In the genomic region with DNA sequence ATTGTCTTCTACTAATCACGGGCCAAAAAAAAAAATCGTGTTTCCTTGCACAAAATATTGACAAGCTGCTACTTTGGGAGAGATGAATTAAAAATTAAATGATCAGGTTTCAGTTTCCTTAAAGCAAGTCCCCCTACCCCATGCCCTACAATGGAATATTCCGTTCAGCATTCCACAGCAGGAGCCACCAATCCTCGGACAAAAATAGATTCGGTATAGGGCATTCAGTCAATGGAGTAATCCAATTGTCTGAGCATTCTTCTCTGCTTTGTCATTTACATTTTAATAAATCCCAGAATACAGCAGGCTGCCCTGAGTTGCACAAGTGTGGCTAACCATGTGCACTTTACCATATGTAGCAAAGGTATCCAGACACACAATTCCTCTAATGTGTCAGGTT, we compare ENCODE assay signal across 11 mouse cellular contexts.
DNase-seq lines count a peak whose midpoint lies in the region; ATAC-seq lines count a peak whose summit lies in the region.
"Had no signal": no experiment of that assay in that cellular context is flagged by ENCODE, and none has a peak within 500 bp of the region (broad histone marks: within the 10 kb centered on the region; RNA-seq: fewer than 3 reads in every experiment).

No protein-coding gene starts in this region.

- H3K4me3 ChIP-seq in forebrain, embryonic 12.5 days (replicated peaks) = no peak overlapping the region
- no peak overlapping the region for H3K4me3 ChIP-seq in forebrain, embryonic 10.5 days
- H3K4me3 ChIP-seq in heart, embryonic 15.5 days = no peak overlapping the region
- no peak overlapping the region for H3K4me3 ChIP-seq in midbrain, embryonic 13.5 days (replicated peaks)
- H3K4me3 ChIP-seq: limb, embryonic 12.5 days had no signal

- H3K9ac ChIP-seq in forebrain, embryonic 12.5 days = no peak overlapping the region
- no peak overlapping the region for H3K9ac ChIP-seq in heart, embryonic 15.5 days
- no peak overlapping the region for H3K9ac ChIP-seq in midbrain, embryonic 13.5 days (replicated peaks)
- H3K9ac ChIP-seq: limb, embryonic 12.5 days had no signal

- 33% methylated on average over 5 of the region's 5 CpGs for WGBS in forebrain, embryonic 12.5 days
- WGBS in forebrain, embryonic 10.5 days = 57% methylated on average over 5 of the region's 5 CpGs
- WGBS in heart, embryonic 15.5 days = 37% methylated on average over 5 of the region's 5 CpGs
- 17% methylated on average over 5 of the region's 5 CpGs for WGBS in midbrain, embryonic 13.5 days

- no peak overlapping the region for H3K4me2 ChIP-seq in forebrain, embryonic 12.5 days
- 0 out of 2 replicates have a peak overlapping the region, but pooled peaks have one; percentile 6 for H3K4me2 ChIP-seq in heart, embryonic 15.5 days
- H3K4me2 ChIP-seq in midbrain, embryonic 13.5 days (replicated peaks) = 0 out of 2 replicates have a peak overlapping the region, but pooled peaks have one; percentile 14
- H3K4me2 ChIP-seq: limb, embryonic 12.5 days had no signal

- H3K27me3 ChIP-seq in forebrain, embryonic 12.5 days = no peaks in the 10 kb centered on the region
- H3K27me3 ChIP-seq in forebrain, embryonic 10.5 days (ENCODE audit: poor library complexity, severe bottlenecking) = no peaks in the 10 kb centered on the region
- H3K27me3 ChIP-seq in heart, embryonic 15.5 days = no peaks in the 10 kb centered on the region
- H3K27me3 ChIP-seq in midbrain, embryonic 13.5 days = no peaks in the 10 kb centered on the region
- H3K27me3 ChIP-seq: limb, embryonic 12.5 days; Patski had no signal

- peak overlapping the region; percentile 80 for H3K27ac ChIP-seq in forebrain, embryonic 12.5 days
- no peak overlapping the region for H3K27ac ChIP-seq in forebrain, embryonic 10.5 days
- H3K27ac ChIP-seq in heart, embryonic 15.5 days = peak overlapping the region; percentile 77
- H3K27ac ChIP-seq in midbrain, embryonic 13.5 days = peak overlapping the region; percentile 82

- H3K4me1 ChIP-seq in forebrain, embryonic 12.5 days = peaks cover 50% of the 10 kb centered on the region
- H3K4me1 ChIP-seq in forebrain, embryonic 10.5 days = peaks cover 49% of the 10 kb centered on the region
- peaks cover 28% of the 10 kb centered on the region for H3K4me1 ChIP-seq in heart, embryonic 15.5 days (replicated peaks)
- H3K4me1 ChIP-seq in midbrain, embryonic 13.5 days (replicated peaks) = peaks cover 90% of the 10 kb centered on the region

- DNase-seq in forebrain, embryonic 10.5 days (ENCODE audit: extremely low spot score, low spot score) = no peak
- peak; percentile 89 for DNase-seq in Muller cell, postnatal 12 days (ENCODE audit: inconsistent ontology term)
- DNase-seq in testis, postnatal 14 days (ENCODE audit: low spot score) = no peak
- no peak for DNase-seq in adrenal gland, postnatal 14 days
- no peak for DNase-seq in cerebellum, adult 9-10 months
- DNase-seq: lung, postnatal 4 days had no signal

- ATAC-seq in forebrain, embryonic 12.5 days (ENCODE audit: low FRiP score) = no peak
- ATAC-seq in heart, embryonic 15.5 days (replicated peaks; ENCODE audit: insufficient number of reproducible peaks, insufficient read depth, low FRiP score, low read depth) = peak; percentile 74
- ATAC-seq in midbrain, embryonic 13.5 days = peak; percentile 48
- ATAC-seq: Patski had no signal

- H3K9me3 ChIP-seq in forebrain, embryonic 12.5 days = no peaks in the 10 kb centered on the region
- no peaks in the 10 kb centered on the region for H3K9me3 ChIP-seq in forebrain, embryonic 10.5 days
- no peaks in the 10 kb centered on the region for H3K9me3 ChIP-seq in heart, embryonic 15.5 days (replicated peaks)
- no peaks in the 10 kb centered on the region for H3K9me3 ChIP-seq in midbrain, embryonic 13.5 days
- H3K9me3 ChIP-seq: limb, embryonic 12.5 days had no signal

- H3K36me3 ChIP-seq in forebrain, embryonic 12.5 days (replicated peaks) = peaks cover 31% of the 10 kb centered on the region
- H3K36me3 ChIP-seq in forebrain, embryonic 10.5 days (replicated peaks) = peaks cover 29% of the 10 kb centered on the region
- peaks cover 10% of the 10 kb centered on the region; the same call in 1 of the 2 replicates for H3K36me3 ChIP-seq in heart, embryonic 15.5 days
- H3K36me3 ChIP-seq in midbrain, embryonic 13.5 days = peaks cover 27% of the 10 kb centered on the region
